Mouse (Mus musculus) retina, embryonic 14.5 days (tissue): ENCODE data around the gene Dnah7a.
"Not testable (repeated sequence)": the region's sequence is repeated elsewhere in the genome, so short reads cannot be mapped to it uniquely, and the experiment has no call there.

ENCODE experiments used
- DNase-seq: peaks from one replicate; pipeline ENCODE4 v3.0.0-alpha.2; 2015; ENCODE audit warnings: low spot score

The Dnah7a gene

GRCm38 (mm10) chr1:53384085-53384688 lies 322.4 kb downstream of the Dnah7a start:
- DNase-seq: no peak

- DNase-seq: no peak
Measured at GRCm38 (mm10) chr1:53377731-53378130, 328.9 kb downstream of the Dnah7a start.

- not testable (repeated sequence) for DNase-seq
Measured at GRCm38 (mm10) chr1:53375965-53376364, 330.6 kb downstream of the Dnah7a start.

GRCm38 (mm10) chr1:53358988-53359387 lies 347.6 kb downstream of the Dnah7a start:
- DNase-seq: no peak

GRCm38 (mm10) chr1:53352327-53353261 lies 354.0 kb downstream of the Dnah7a start, which contains the start of the genes Asdurf, Gm28551 and Asnsd1:
TSS of gene Asdurf (minus strand) at chr1:53352619.
TSS of gene Gm28551 (minus strand) at chr1:53352667.
TSS of gene Asnsd1 (minus strand) at chr1:53352752.
- DNase-seq: peak; percentile 96
